Mouse (Mus musculus) kidney, embryonic 14.5 days (tissue): ENCODE measurements at regions not wholly inside any gene's neighbourhood (a gene's known extent, or its start where the extent isn't known, plus 50 kb on each side); places are given as distances from the start of the nearest gene placed in this dataset.

Experiments
- ATAC-seq: fragments of 200-750 bp; cut with Nextera tagmentation; 2 replicates; pipeline ENCODE4 v1.8.0; 2017; ENCODE audit warnings: moderate number of reproducible peaks, mild to moderate bottlenecking, moderate TSS enrichment, moderate library complexity; ENCODE audit not compliant: low FRiP score, low TSS enrichment
- H3K27ac ChIP-seq: fragments of 300-500 bp; sonication (generic); 2 replicates; pipeline ENCODE4 v1.5.1; 2014; ENCODE audit warnings: low read depth, mild to moderate bottlenecking, low read length, moderate library complexity, mixed read lengths
- H3K27me3 ChIP-seq: fragments of 300-500 bp; sonication (generic); 2 replicates; pipeline ENCODE4 v1.6.1; 2014; ENCODE audit warnings: mild to moderate bottlenecking, low read length; ENCODE audit not compliant: control insufficient read depth, insufficient read depth
- H3K36me3 ChIP-seq: fragments of 300-500 bp; sonication (generic); 2 replicates; pipeline ENCODE4 v1.6.1; 2014; ENCODE audit warnings: low read length, mixed read lengths; ENCODE audit not compliant: control insufficient read depth, insufficient read depth
- H3K4me1 ChIP-seq: fragments of 300-500 bp; sonication (generic); 2 replicates; pipeline ENCODE4 v1.6.1; 2014; ENCODE audit warnings: low read length, mixed read lengths; ENCODE audit not compliant: control insufficient read depth, insufficient read depth
- H3K4me2 ChIP-seq: fragments of 300-500 bp; sonication (generic); replicated peaks from 2 replicates; pipeline ENCODE4 v1.6.1; 2014; ENCODE audit warnings: low read depth, mild to moderate bottlenecking, low read length
- H3K4me3 ChIP-seq: fragments of 300-500 bp; sonication (generic); 2 replicates; pipeline ENCODE4 v1.5.1; 2014; ENCODE audit warnings: mild to moderate bottlenecking, low read length
- H3K9ac ChIP-seq: fragments of 300-500 bp; sonication (generic); 2 replicates; pipeline ENCODE4 v1.6.1; 2014; ENCODE audit warnings: low read depth, mild to moderate bottlenecking, low read length, moderate library complexity
- H3K9me3 ChIP-seq: fragments of 300-500 bp; sonication (generic); 2 replicates; pipeline ENCODE4 v1.6.1; 2016; ENCODE audit warnings: low read length; ENCODE audit not compliant: control insufficient read depth
- WGBS: fragments of 180-500 bp; shearing (Covaris S2); extraction: QIAGEN DNeasy Blood & Tissue Kit; methylation state at CpG from one replicate; pipeline ENCODE4 v1.1.7; 2014; 5-methylcytosine and 5-hydroxymethylcytosine counted together

DNA sequence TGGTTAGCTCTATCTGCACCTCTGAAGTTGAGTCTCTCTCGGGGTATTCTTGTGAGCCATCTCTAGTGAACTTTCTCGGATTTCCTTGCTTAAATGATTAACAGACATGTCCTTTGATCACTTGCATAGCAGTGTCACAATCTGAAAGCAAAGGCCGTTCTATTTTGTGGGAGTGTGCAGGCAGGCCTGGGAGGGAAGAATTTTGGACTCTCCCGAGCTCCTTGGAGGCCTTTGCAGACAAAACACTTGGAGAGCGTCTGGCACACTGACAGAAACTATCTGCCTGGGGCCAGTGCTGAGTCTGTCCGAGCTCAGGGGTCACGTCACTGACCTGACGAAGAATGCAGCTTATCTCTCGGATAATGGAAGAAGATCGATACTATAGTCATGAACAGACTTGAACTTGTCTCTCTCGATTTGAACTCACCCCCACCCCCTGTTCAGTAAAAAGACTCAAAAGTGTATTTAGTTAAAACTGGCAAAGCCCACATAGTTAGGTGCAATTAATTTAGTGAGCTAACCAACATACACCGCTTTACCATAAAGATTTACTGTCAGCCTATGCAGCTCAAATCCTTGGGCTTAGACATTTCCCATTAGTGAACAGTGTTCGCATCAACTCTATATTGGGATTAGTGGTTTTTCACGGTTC lies 92.2 kb upstream of the Zfp366 start:
- Histone ChIP-seq H3K27me3 (no peaks in the 10 kb centered on the region), H3K4me1 (peaks cover 9% of the 10 kb centered on the region; the same call in 1 of the 2 replicates), H3K36me3 (no peaks in the 10 kb centered on the region), H3K27ac (peak overlapping the region; percentile 69; the same call in 1 of the 2 replicates), H3K4me3 (no peak overlapping the region), H3K9me3 (no peaks in the 10 kb centered on the region), H3K4me2 (no peak overlapping the region), H3K9ac (no peak overlapping the region)
- 31% methylated on average over 14 of the region's 14 CpGs for WGBS
- ATAC-seq = peak; percentile 83; the same call in 1 of the 2 replicates

DNA sequence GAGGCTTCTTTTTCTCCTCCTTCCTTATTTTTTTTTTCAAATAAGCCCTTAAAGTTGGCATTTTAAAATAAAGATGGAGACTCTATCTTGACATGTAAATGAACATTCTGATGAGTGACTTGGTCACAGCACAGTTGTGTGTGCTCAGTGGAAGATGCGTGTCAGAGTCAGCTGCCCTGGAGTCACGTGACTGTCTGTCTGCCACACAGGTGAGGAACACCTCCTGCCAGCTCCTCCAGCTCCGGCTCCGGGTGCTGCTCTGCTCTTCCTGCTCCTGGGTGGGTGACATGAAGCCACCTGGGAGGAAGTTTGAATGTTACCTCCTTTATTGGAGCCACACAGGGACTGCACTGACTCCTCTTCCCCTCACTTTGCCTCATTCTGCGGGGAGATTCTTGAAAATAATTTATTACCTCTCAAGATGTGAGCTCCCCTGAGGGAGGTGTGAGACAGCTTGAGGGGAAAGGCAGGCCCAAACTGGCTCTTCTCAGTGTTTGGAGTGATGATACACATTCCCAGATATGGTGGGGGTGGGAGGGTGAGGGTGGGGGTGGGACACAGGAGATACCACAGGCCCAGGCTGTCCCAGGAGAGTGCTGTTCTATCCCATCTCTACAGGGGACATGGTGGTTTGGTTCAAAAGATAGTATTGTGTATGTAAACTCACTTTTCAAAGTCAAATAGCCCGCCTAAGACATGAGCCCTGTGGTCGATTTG lies 92.9 kb upstream of the Zfp366 start:
- no peak overlapping the region for H3K9ac ChIP-seq
- no peaks in the 10 kb centered on the region for H3K9me3 ChIP-seq
- peak overlapping the region; percentile 69; the same call in 1 of the 2 replicates for H3K27ac ChIP-seq
- WGBS = 47% methylated on average over 7 of the region's 7 CpGs
- no peaks in the 10 kb centered on the region for H3K36me3 ChIP-seq
- peaks cover 9% of the 10 kb centered on the region; the same call in 1 of the 2 replicates for H3K4me1 ChIP-seq
- H3K27me3 ChIP-seq = no peaks in the 10 kb centered on the region
- no peak overlapping the region for H3K4me2 ChIP-seq
- peak; percentile 53; the same call in 1 of the 2 replicates for ATAC-seq
- no peak overlapping the region for H3K4me3 ChIP-seq

DNA sequence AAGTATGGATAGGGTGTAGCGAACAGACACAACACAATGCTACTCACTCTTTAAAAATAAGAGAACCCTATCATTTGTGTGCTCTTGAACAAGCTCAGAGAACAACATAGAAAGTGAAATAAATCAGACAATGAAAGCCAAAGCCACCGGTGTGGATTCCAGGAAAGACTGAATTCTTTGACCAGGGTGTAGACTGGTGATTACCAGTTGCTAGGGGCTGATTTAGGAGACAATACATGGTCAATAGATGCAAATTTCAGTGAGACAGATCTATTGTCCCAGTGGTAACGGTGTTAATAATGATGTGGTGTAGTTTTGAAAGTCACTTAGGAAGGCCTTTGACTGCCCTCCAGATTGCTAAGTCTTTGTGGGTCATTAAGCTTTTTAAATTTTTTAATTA lies 94.3 kb upstream of the Zfp366 start:
- WGBS = 84% methylated on average over 3 of the region's 3 CpGs
- H3K4me3 ChIP-seq = no peak overlapping the region
- H3K36me3 ChIP-seq = no peaks in the 10 kb centered on the region

DNA sequence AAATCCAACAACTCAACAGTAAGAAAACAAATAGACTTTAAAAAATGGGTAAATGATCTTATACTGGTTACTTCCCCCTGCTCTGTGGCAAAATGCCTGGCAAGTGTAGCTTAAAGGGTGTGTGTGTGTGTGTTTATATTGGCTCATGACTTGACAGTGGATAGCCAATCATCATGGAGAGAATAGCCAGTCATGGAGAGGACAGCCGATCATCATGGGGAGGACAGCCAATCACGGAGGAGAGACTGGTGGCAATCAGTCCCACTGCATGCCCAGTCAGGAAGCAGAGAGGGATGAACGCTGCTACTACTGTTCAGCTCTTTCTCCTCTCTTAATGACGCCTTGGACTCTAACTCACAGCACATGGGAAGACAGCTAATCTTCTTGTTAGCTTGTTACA lies 96.3 kb upstream of the Zfp366 start:
- peaks cover 9% of the 10 kb centered on the region; the same call in 1 of the 2 replicates for H3K4me1 ChIP-seq
- H3K4me3 ChIP-seq = no peak overlapping the region
- ATAC-seq = no peak
- H3K9ac ChIP-seq = no peak overlapping the region
- no peaks in the 10 kb centered on the region for H3K9me3 ChIP-seq
- no peaks in the 10 kb centered on the region for H3K36me3 ChIP-seq
- H3K4me2 ChIP-seq = no peak overlapping the region
- 88% methylated on average over 4 of the region's 4 CpGs for WGBS
- no peaks in the 10 kb centered on the region for H3K27me3 ChIP-seq
- H3K27ac ChIP-seq = no peak overlapping the region

More for the DNA sequence above, 94.3 kb upstream of the Zfp366 start:
- Histone ChIP-seq H3K9me3 (no peaks in the 10 kb centered on the region), H3K4me1 (peaks cover 9% of the 10 kb centered on the region; the same call in 1 of the 2 replicates), H3K9ac (no peak overlapping the region), H3K4me2 (no peak overlapping the region), H3K27ac (no peak overlapping the region), H3K27me3 (no peaks in the 10 kb centered on the region)
- ATAC-seq = no peak

DNA sequence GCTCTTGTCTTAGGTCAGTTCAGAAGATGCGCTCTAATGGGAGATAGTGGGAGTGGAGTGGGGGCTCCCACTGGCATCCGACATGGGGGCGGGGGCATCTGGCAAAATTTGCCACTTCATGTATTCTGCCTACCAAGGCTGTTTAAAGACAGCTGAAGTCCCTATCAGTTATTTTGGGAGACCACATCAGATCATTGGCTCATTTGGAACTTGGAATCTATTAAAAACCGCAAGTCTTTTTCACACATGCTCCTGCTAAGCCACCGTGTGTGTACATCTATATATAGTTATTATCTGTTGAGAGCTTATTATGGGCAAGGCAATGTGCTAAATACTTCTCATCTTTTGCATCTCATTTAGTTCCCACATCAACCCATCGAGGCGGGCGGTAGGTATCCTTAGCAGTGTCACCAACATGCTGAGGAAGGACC lies 95.0 kb upstream of the 1700024P04Rik start:
- no peaks in the 10 kb centered on the region for H3K36me3 ChIP-seq
- H3K9ac ChIP-seq = no peak overlapping the region
- H3K4me3 ChIP-seq = no peak overlapping the region
- 92% methylated on average over 8 of the region's 8 CpGs for WGBS
- no peaks in the 10 kb centered on the region for H3K9me3 ChIP-seq
- H3K4me2 ChIP-seq = no peak overlapping the region
- no peak overlapping the region for H3K27ac ChIP-seq
- no peak for ATAC-seq
- H3K4me1 ChIP-seq = no peaks in the 10 kb centered on the region
- no peaks in the 10 kb centered on the region for H3K27me3 ChIP-seq

DNA sequence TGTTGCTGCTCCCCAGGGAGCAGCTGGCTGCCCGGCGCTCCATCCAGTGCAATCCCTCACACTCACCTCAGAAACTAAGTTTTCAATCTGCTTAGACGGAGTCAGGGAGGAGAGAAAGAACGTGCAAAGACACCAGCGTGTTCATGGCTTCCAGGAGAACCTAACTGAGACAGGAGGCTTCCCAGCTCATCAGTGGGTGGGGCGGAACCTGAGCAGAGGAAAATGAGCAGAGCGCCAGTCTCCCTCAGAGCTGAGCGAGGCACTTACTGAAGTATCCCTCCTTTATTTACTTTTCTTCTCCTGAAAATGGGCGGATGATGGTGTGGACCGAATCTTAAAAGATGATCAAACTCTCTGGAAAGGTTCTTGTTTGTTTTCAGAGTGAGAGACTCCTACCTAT lies 94.3 kb upstream of the 1700024P04Rik start:
- H3K4me2 ChIP-seq = no peak overlapping the region
- no peak for ATAC-seq
- H3K36me3 ChIP-seq = no peaks in the 10 kb centered on the region
- H3K9ac ChIP-seq = no peak overlapping the region
- 80% methylated on average over 10 of the region's 10 CpGs for WGBS
- no peaks in the 10 kb centered on the region for H3K27me3 ChIP-seq
- H3K9me3 ChIP-seq = no peaks in the 10 kb centered on the region
- no peak overlapping the region for H3K4me3 ChIP-seq
- no peak overlapping the region for H3K27ac ChIP-seq
- no peaks in the 10 kb centered on the region for H3K4me1 ChIP-seq

DNA sequence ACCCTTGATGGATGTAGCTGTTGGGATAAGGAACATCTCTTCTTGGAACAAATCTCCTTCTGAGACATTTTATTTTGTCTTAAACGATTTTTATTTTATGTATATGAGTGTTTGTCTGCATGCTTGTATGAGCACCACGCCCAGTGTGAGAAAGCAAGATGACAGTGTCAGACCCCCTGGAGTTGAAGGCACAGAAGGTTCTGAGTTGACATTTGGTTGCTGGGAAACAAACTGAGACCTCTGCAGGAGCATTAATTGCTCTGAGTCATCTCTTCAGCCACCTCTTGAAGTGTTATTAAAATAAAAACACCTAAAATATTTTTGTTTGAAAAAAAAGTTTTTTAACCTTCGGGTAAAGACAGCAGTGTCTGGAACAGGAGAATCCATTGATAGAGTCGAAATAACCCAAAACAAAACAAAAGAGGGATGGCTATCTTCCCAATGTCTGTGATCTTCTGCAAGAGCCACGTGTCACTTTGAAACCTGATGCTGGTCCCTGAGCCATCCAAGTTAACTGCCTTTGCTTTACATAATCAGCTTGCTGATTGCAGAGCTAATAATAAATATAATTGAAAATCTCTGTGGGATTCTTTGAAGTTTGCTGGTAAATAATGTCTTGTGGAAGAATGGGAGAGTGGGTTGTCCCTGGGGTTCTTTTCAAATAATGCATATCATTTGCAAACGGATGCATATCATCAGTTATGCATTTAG lies 92.8 kb upstream of the 1700024P04Rik start:
- no peak for ATAC-seq
- Histone ChIP-seq H3K9me3 (no peaks in the 10 kb centered on the region), H3K36me3 (no peaks in the 10 kb centered on the region), H3K4me3 (no peak overlapping the region), H3K4me2 (no peak overlapping the region), H3K27ac (no peak overlapping the region), H3K9ac (no peak overlapping the region), H3K27me3 (no peaks in the 10 kb centered on the region), H3K4me1 (no peaks in the 10 kb centered on the region)
- WGBS = 42% methylated on average over 6 of the region's 6 CpGs

DNA sequence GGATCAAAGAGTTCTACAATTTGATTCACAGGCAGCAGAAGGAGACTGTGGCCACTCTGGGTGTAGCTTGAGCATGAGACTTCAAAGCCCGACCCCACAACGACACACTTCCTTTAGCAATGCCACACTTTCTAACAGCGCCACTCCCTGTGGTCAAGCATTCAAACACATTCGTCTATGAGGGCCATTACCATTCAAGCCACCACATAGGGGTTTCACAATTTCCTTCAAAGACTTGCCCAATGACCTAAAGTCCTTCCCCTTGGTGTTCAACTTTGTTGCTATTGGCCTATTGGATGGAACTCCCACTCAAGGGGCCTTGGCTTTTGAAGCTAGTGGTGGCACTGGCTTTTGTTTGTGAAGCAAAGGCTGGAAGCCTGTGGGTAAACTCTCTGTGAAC lies 91.1 kb upstream of the 1700024P04Rik start:
- H3K4me1 ChIP-seq = 0 out of 2 replicates have a peak, but pooled peaks cover 4% of the 10 kb centered on the region
- H3K4me3 ChIP-seq = no peak overlapping the region
- H3K27ac ChIP-seq = no peak overlapping the region
- no peak overlapping the region for H3K4me2 ChIP-seq
- ATAC-seq = no peak
- 55% methylated on average over 4 of the region's 4 CpGs for WGBS
- no peaks in the 10 kb centered on the region for H3K27me3 ChIP-seq
- H3K9ac ChIP-seq = no peak overlapping the region
- no peaks in the 10 kb centered on the region for H3K9me3 ChIP-seq
- H3K36me3 ChIP-seq = no peaks in the 10 kb centered on the region
